Mouse (Mus musculus) large intestine, adult 2 months (tissue): ENCODE data around the gene Wdr3. TPM values are rescaled to one million over a fixed set of nuclear protein-coding genes. Genes with fewer than 3 reads are reported as not detected.

Experiments used
- DNase-seq: peaks from one replicate; pipeline ENCODE4 v3.0.0-alpha.2; 2012; ENCODE audit warnings: low read depth, low spot score
- WGBS: fragments of 180-500 bp; shearing (Covaris S2); methylation state at CpG from one replicate; pipeline ENCODE4 v1.1.7; 2018; 5-methylcytosine and 5-hydroxymethylcytosine counted together
- polyA plus RNA-seq: library from polyadenylated mRNA; depleted of rRNA; stranded (reverse); fragments of >200 nt; gene quantifications from 2 replicates; pipeline ENCODE4 v1.2.3, GENCODE M21; 2012; rRNA removed

Wdr3 gene
- 7.4 and 11.2 TPM in 2 replicates for polyA plus RNA-seq

DNA sequence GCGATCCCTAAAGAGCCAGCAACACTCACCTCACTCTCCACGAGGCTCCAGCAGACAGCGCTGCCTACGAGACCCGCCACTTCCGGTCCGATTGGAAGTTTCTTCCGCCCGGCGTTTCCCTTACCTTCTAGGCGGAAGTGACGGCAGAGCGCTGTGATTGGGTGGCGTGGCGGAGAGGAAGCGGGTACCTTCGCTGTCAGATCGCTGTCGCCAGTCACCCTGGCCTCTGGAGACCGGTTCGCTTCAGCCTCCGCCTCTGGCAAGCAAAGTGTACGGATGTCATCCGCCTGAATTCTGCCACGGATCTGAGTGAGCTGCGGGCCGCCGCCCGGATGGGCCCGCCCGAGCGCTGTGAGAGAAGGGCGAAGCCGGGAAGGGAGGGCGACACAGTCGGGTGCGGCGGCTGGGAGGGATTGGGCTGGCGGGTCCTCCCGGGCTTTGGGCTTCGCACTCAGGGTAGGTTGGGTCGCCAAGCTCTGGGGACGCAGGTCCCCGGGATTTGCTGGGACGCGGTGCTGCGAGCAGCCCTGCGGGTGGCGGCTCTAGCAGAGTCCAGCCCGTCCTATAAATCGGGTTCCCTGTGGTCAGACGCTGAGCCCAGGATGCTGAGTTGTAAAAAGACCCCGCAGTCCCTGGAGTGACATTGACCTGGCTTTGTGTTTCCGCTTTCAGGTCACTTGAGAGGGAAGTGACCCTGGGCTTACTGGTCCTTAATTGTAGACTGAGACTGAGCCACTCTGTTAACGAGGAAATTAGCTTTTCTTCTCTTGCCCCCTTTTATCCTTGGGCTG, at the start of gene Wdr3, which contains the start of gene Gdap2:
Wdr3 (minus strand) TSS at position 93 of the 791 bp plus-strand sequence.
Gdap2 (plus strand) TSS at position 67 of the 791 bp plus-strand sequence.
- DNase-seq: peak; percentile 99
- WGBS: under 1% methylated on average over 55 of the region's 55 CpGs

DNA sequence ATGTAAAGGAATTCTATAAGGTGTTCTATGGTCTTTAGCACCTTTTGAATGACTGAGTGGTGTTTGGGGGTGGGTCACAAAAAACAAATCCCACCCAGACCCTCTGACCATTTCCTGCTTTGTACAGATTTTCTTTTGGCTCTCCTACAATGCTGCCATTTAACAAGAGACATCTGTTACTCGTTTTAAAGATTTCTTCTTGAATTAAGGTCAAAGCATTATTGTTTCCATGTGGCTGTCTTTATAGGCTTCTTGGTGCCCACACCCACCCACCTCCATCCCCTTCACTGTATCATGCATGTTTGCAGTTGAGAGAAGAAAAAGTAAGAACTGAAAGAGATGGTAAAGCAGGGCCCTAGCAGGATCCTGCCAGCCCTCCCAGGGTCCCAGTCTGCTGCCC, 44.8 kb upstream of the Wdr3 start:
- no peak for DNase-seq
- WGBS: 51% methylated on average over 1 of the region's 1 CpGs

DNA sequence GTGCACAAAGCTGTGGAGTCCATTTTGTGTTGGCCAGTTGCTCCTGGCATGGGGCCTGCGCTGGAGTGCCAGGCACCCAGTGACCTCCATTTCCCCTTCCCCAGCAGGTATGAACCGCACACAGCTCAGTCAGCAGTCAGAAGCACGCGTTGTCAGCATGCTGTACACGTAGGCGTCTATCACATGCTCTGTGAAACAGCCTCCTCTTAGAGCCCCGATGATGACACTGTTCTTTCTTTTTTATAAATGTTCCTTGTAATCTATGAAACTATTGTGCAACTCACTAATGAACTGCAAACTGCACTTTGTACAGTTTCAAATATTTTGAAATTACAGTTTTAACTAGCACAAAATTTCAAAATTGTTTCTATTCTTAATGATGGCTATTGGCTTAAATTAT, 39.3 kb upstream of the Wdr3 start:
- DNase-seq: no peak
- WGBS: 89% methylated on average over 7 of the region's 7 CpGs

DNA sequence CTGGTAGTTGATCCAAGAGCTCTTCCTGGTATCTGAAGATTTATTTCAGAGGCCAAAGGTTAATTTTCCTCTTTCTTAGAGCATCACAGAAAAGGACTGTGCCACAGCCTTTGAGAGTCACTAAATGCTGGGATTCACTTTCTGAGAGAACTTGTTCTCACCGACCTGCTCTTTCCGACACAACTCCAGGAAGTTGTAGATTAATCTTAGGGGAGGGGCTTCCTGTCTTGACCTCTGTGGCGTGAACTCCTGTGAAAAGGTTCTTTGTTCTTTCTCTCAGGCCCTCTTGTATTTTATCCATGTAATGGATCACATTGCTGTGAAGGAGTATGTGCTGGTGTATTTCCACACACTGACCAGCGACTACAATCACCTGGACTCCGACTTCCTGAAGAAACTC, 32.0 kb upstream of the Wdr3 start:
- 33% methylated on average over 5 of the region's 5 CpGs for WGBS
- no peak for DNase-seq

DNA sequence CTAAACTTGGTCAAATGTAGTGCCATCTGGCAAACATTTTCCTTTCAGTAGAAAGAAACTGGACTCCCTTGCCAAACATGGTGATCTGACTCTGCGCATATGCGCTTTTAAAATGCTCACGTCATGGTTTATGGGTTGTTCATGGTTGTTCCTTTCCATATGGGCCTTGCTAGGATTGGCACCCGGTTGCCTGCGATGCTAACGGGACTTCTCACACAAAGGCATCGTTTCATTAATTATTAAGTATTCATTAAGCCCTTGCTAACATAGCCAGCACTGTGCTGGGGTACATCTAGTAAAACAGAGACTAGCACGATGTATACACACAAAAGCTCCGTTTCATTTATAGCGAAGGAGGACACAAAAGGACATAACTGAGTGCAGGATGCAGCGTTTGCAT, 27.7 kb upstream of the Wdr3 start:
- no peak for DNase-seq
- WGBS: 88% methylated on average over 11 of the region's 11 CpGs

DNA sequence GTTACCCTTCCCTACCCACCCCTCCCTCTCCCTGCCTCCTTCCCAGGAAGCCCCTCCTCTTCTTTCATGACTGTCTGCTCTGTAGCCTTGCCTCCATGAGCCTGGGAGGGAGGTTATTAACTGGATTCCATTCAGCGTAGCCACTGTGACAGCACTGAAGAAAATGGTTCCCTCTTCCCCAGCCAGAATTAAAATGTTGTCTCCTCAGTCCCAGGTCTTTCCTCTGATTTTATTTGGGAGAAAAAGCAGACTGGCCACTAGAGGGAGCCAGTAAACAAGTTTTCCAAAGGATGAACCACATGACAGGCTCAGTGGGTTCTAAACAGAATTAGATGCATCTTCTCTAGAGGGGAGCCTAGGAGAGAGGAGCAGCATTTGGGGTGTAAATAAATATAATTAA, 27.2 kb upstream of the Wdr3 start:
- 34% methylated on average over 1 of the region's 1 CpGs for WGBS
- DNase-seq: peak; percentile 36

DNA sequence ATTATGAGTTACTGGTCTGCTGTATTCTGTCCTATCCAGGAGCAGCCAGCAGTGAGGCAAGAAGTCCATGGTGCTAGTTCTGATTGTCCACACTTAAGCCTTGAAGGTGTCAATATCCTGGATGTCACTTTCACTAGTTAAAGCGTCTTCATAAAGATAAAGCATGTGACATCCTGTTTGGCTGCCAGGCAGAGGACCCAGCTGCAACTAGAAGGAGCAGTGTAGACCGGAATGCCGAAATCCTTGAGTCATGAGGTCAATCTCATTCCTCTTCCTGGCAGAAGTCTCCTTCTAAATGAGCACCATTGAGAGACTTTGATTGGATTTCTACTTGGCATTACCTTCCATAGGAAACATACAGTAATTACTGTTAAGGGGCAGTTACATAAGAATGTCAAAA, 18.3 kb upstream of the Wdr3 start:
- no peak for DNase-seq
- WGBS: 75% methylated on average over 3 of the region's 3 CpGs

DNA sequence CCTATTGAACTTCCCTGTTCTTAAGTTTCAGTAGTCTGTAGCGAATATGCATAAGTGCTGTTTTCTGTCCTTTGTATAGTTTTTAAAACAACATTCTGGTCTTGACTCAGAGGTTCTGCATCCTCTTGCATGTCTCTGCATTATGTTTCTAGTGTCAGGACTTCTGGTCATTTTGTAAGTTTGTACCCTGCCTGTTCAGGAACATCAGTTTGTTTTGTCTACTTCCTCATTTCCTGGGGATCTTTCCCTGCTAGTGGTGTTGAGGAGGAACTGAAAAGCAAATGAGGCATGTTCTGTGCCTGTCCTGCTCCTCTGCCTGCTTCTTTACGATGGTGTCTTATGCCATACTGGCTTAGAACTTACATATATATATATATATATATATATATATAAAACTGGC, 13.8 kb upstream of the Wdr3 start:
- 88% methylated on average over 2 of the region's 2 CpGs for WGBS
- no peak for DNase-seq

DNA sequence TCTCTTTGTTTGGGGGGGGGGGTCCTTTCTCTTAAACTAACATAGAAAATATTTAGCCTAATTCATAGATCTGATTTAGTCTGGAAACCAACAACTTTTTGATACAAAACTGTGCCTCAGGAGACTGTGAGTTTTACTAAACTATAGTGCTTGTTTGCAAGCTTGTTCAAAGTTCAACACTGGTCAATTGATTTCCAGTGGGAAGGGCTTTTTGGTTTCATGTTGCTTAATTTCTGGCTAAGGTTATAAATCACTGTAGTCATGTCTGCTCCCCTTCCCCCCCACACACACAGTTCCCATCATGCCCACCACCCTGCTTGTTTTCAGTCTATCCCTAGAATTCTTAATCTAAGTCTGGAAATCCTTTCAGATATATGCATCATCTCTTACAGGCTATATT, 2.8 kb upstream of the Wdr3 start:
- DNase-seq: no peak

DNA sequence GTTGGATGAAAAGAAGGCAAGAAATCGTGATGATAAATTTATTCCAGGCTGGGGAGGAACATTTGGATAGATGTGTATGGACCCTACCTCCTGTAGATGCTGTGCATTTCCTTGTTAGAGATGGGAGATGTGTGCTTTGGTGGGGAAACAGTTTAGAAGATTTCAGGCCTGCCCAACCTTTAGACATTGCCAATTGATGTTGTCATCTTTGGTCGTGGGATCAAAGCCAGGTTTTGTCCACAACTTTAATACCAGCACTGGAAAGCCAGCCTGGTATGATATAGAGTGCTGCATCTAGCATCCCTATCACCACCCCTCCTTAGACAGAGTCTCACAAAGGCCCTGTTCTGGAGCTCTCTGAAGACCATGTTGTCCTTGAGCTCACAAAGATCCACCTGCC, 1.3 kb upstream of the Wdr3 start:
- no peak for DNase-seq
- WGBS: 67% methylated on average over 2 of the region's 2 CpGs

DNA sequence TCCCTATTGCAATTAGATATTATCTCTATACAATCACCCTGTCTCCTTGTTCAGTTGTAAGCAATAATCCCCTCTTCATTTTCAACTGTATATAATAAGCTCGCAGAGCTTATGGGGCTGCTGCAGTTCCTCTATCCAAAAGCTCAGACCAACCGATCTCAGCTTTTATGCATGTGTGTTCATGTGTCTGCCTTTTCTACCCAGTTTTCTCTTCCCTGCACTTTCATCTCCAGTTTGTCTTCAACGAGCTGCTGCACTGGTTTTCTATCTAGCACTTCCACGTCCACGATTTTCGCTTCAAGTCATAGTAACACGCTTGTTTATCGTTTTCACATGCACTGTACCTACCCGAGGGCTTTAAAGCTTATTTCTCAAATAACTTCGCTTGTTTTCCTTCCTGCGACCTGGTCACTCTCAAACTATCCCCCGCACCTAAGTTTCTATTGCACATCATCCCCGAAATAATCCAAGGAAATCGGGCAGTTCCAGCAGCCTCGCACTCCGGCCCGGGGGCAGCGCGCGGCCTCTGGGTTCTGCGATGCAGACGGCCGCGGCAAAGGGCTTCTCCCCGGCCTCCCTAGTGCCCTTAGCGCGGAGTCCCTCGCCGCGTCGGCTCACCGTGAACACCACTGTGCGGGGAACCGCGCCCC, 417 bp downstream of the Wdr3 start:
- under 1% methylated on average over 35 of the region's 35 CpGs for WGBS
- DNase-seq: no peak

DNA sequence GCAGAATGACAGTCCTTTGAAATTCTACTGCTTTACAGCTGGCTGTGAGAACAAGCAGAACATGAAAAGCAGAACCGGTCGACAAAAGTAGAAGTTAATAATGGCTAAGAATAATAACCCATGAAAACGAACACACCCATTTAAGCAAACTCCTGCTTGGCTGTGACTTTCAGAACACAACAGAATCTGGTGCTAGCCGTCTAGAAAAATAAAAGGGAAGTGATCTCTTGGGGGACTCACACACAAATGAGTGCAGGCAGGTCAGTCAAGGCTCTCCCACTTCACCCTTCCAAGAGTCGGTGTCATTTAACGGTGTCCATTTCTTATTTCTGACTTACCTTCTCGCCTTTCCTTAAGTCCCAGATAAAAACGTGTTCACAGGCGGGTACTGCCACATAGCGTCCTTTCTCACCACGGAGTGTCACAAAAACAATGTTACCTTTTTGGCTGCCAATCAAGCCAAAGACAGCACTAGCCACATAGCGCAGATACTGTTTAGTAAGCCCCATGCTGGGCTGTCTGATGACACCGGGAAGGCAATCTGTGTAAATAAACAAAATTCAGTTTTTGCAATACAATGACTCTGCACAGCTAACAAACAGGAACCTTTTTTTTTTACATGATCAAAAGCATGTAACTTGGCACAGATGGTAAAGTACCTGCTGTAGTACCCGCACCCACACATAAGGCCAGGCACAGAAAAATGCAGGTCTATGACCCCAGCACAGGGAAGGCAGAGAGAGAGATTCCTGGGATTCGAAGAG, 1.3 kb downstream of the Wdr3 start:
- no peak for DNase-seq
- 70% methylated on average over 15 of the region's 15 CpGs for WGBS

DNA sequence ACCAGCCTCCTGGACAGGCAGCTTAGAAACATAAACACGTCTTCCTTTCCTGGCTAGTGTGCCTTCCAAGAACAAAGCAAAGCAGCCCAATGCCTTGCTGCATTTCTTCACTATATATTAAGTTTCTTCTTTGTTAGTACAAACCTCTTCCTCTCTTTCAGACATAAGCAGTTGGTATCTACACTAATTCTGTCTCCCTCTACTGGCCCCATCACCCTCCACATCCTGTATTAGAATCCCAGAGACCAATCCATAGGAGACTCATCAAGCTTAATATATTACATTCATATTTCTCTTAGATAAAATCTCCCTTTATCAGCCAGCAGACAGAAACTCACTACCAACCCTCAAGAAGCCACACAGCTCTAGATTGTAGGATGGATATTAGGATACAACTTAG, 39.8 kb downstream of the Wdr3 start:
- 51% methylated on average over 1 of the region's 1 CpGs for WGBS
- DNase-seq: no peak

DNA sequence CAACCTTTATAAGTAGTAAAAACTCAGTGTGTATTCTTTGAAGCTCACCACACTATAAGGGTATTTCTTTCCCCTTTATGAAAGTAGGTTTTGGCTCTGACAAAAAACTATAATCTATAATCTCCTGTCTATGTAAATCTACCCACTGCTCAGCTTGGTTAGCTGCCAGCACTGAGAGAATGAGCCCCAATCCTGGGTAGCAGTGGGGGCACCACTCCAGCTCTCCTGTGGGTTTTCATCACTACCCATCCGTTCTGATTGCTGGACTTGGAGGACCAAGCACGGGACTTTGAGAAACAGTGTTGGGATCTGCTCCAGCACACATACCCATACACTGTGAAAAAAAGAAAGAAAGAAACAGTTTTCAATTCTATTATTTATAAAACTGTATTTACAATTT, 40.2 kb downstream of the Wdr3 start:
- WGBS: 64% methylated on average over 2 of the region's 2 CpGs
- DNase-seq: no peak

DNA sequence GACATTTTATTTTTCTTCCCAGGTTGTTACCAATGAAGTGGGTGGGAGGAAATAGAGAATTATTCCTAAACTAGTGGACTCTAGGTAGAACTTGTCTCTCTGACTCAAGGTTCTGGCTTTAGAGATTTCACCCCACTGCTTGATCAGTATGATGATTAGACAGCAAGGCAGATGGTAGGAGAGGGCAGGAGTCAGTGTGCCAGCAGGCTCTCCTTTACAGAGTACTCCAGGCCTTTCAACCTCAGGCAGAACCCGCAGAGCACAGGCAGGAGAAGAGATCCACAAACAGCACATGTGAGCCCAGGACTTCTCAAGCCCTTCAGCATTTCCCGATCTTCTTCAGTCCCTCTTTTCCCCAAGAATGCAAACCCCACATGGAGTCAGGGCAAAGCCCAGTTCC, 43.5 kb downstream of the Wdr3 start:
- no peak for DNase-seq
- WGBS: 71% methylated on average over 2 of the region's 2 CpGs

DNA sequence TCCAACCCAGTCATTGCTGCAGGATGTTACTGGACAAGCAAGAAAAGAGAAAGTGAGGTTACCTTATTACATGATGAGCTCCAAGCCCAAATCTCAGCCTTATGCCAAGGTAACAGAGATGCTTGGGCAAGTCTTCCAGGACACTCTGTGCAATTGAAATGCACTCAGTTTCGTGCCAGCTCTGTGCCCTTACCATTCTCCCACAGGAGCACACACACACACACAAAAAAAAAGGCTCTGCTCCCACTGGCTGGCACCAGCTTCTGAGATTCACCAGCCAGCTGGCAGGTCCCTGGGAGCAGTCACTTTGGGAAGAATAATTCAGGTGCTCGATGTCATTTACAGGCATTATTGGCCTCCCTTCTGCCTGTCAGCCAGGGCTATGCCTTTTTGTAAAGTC, 55.5 kb downstream of the Wdr3 start:
- WGBS: 34% methylated on average over 2 of the region's 2 CpGs
- no peak for DNase-seq

DNA sequence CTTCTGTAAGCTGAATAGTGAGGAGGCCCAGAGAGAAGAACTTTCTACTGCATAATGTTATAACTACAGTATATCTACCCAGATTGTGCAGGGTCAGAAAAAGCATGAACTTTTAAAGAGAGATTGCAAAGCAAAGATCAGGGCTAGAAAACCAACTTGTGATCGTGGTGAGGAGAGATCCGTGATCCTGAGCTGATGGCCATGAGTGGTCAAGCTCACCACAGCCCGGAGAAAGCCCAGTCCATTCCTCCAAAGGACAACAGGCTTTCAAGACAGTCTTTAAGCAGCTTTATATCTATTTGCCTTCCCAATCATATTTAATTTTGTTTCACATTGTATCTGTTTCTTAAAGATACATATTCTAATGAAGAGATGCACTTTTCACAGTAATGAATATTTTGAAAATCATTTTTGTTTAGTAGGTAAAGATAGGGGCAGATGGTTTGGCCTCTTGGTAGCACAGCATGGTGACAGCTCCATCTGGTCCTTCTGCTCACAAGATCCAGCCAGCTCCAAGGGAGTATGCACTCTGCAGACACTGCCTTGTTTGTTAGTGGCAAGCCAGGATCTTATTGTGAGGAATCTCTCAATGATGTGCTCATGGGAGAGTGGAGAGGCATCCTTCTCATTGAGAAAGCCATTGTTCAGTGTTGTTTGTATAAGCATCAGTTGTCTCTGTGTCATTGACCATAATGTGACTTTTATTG, 59.7 kb downstream of the Wdr3 start:
- no peak for DNase-seq
- WGBS: 93% methylated on average over 3 of the region's 3 CpGs
